Mouse (Mus musculus) neural tube, embryonic 13.5 days (tissue): ENCODE data around the gene Mgat5b. TPM values are rescaled to one million over a fixed set of nuclear protein-coding genes. Genes with fewer than 3 reads are reported as not detected.
A peak's percentile ranks its signal among the peaks of the same experiment; 100 is the strongest.
"Not testable (repeated sequence)": the region's sequence is repeated elsewhere in the genome, so short reads cannot be mapped to it uniquely, and the experiment has no call there.

Experiments
- ATAC-seq: fragments of 200-750 bp; cut with Nextera tagmentation; 2 replicates; pipeline ENCODE4 v1.8.0; 2017; ENCODE audit warnings: low read depth, mild to moderate bottlenecking, moderate TSS enrichment, moderate library complexity
- H3K27ac ChIP-seq: fragments of 300-500 bp; sonication (generic); replicated peaks from 2 replicates; pipeline ENCODE4 v1.5.1; 2015; ENCODE audit warnings: moderate library complexity, mild to moderate bottlenecking, inconsistent platforms
- H3K27me3 ChIP-seq: fragments of 300-500 bp; sonication (generic); 2 replicates; pipeline ENCODE4 v1.6.1; 2015; ENCODE audit warnings: mild to moderate bottlenecking, inconsistent platforms
- H3K36me3 ChIP-seq: fragments of 300-500 bp; sonication (generic); 2 replicates; pipeline ENCODE4 v1.6.1; 2015; ENCODE audit warnings: mild to moderate bottlenecking, inconsistent platforms
- H3K4me1 ChIP-seq: fragments of 300-500 bp; sonication (generic); replicated peaks from 2 replicates; pipeline ENCODE4 v1.6.1; 2015; ENCODE audit warnings: inconsistent platforms
- H3K4me2 ChIP-seq: fragments of 300-500 bp; sonication (generic); 2 replicates; pipeline ENCODE4 v1.6.1; 2015; ENCODE audit warnings: inconsistent platforms, mild to moderate bottlenecking, moderate library complexity
- H3K4me3 ChIP-seq: fragments of 300-500 bp; sonication (generic); 2 replicates; pipeline ENCODE4 v1.5.1; 2015; ENCODE audit warnings: mild to moderate bottlenecking, inconsistent platforms
- H3K9ac ChIP-seq: fragments of 300-500 bp; sonication (generic); 2 replicates; pipeline ENCODE4 v1.6.1; 2015; ENCODE audit warnings: moderate library complexity, mild to moderate bottlenecking, inconsistent platforms
- H3K9me3 ChIP-seq: fragments of 300-500 bp; sonication (generic); 2 replicates; pipeline ENCODE4 v1.6.1; 2016; ENCODE audit warnings: inconsistent platforms
- WGBS: fragments of 180-500 bp; shearing (Covaris S2); methylation state at CpG from one replicate; pipeline ENCODE4 v1.1.7; 2015; 5-methylcytosine and 5-hydroxymethylcytosine counted together
- polyA plus RNA-seq: library from polyadenylated mRNA; unstranded; fragments of >200 nt; fragmentation: Nextera tagmentation; extraction: Ambion mirVana; gene quantifications from 2 replicates; pipeline ENCODE4 v1.2.1, GENCODE M21; 2015

Gene Mgat5b
- polyA plus RNA-seq, 1 experiment from 2014 or later: 28.5 TPM

GRCm38 (mm10) chr11:116893532-116894442 is 24.9 kb upstream of the Mgat5b start:
- ATAC-seq: peak; percentile 47; the same call in 1 of the 2 replicates
- Histone ChIP-seq H3K4me3 (no peak overlapping the region), H3K4me1 (peaks cover 11% of the 10 kb centered on the region), H3K36me3 (no peaks in the 10 kb centered on the region), H3K9ac (no peak overlapping the region), H3K4me2 (no peak overlapping the region), H3K27ac (peak overlapping the region; percentile 6; the same call in 1 of the 2 replicates), H3K9me3 (no peaks in the 10 kb centered on the region), H3K27me3 (no peaks in the 10 kb centered on the region)
- WGBS: 53% methylated on average over 19 of the region's 19 CpGs

GRCm38 (mm10) chr11:116895402-116895801 is 23.3 kb upstream of the Mgat5b start:
- no peak for ATAC-seq
- H3K9me3 ChIP-seq: no peaks in the 10 kb centered on the region
- H3K9ac ChIP-seq: no peak overlapping the region
- no peak overlapping the region for H3K27ac ChIP-seq
- 56% methylated on average over 3 of the region's 3 CpGs for WGBS
- H3K4me1 ChIP-seq: peaks cover 11% of the 10 kb centered on the region
- no peak overlapping the region for H3K4me2 ChIP-seq
- no peak overlapping the region for H3K4me3 ChIP-seq
- no peaks in the 10 kb centered on the region for H3K36me3 ChIP-seq
- H3K27me3 ChIP-seq: 0 out of 2 replicates have a peak, but pooled peaks cover 2% of the 10 kb centered on the region

- no peak overlapping the region for H3K9ac ChIP-seq
- H3K4me1 ChIP-seq: no peaks in the 10 kb centered on the region
- no peak overlapping the region for H3K27ac ChIP-seq
- 91% methylated on average over 12 of the region's 12 CpGs for whole genome bisulfite sequencing
- H3K4me2 ChIP-seq: no peak overlapping the region
- H3K36me3 ChIP-seq: no peaks in the 10 kb centered on the region
- no peaks in the 10 kb centered on the region for H3K9me3 ChIP-seq
- H3K27me3 ChIP-seq: peaks cover 9% of the 10 kb centered on the region
- H3K4me3 ChIP-seq: no peak overlapping the region
- no peak for ATAC-seq
These were observed 19.4 kb upstream of the Mgat5b start for GRCm38 (mm10) chr11:116899247-116899646.

GRCm38 (mm10) chr11:116902588-116902987 is 16.1 kb upstream of the Mgat5b start:
- ATAC-seq, H3K36me3 ChIP-seq, H3K27ac ChIP-seq, H3K9ac ChIP-seq, H3K4me3 ChIP-seq, H3K9me3 ChIP-seq, H3K4me2 ChIP-seq: not testable (repeated sequence)
- WGBS: 86% methylated on average over 10 of the region's 10 CpGs
- peaks cover 14% of the 10 kb centered on the region for H3K4me1 ChIP-seq
- H3K27me3 ChIP-seq: peaks cover 34% of the 10 kb centered on the region

GRCm38 (mm10) chr11:116905741-116906456 is 12.8 kb upstream of the Mgat5b start:
- H3K4me2 ChIP-seq: peak overlapping the region; percentile 44
- H3K36me3 ChIP-seq: no peaks in the 10 kb centered on the region
- peaks cover 32% of the 10 kb centered on the region for H3K27me3 ChIP-seq
- peak overlapping the region; percentile 14; the same call in 1 of the 2 replicates for H3K4me3 ChIP-seq
- no peak overlapping the region for H3K27ac ChIP-seq
- 4% methylated on average over 23 of the region's 23 CpGs for WGBS
- peak overlapping the region; percentile 44; the same call in 1 of the 2 replicates for H3K9ac ChIP-seq
- no peak for ATAC-seq
- no peaks in the 10 kb centered on the region for H3K9me3 ChIP-seq
- peaks cover 14% of the 10 kb centered on the region for H3K4me1 ChIP-seq

- Histone ChIP-seq H3K27ac (peak overlapping the region; percentile 68), H3K4me3 (no peak overlapping the region), H3K4me2 (peak overlapping the region; percentile 20; the same call in 1 of the 2 replicates), H3K36me3 (no peaks in the 10 kb centered on the region), H3K9me3 (no peaks in the 10 kb centered on the region), H3K4me1 (peaks cover 40% of the 10 kb centered on the region), H3K27me3 (peaks cover 31% of the 10 kb centered on the region), H3K9ac (peak overlapping the region; percentile 50; the same call in 1 of the 2 replicates)
- peak; percentile 54 for ATAC-seq
- WGBS: 23% methylated on average over 16 of the region's 16 CpGs
These were observed 5.1 kb upstream of the Mgat5b start for GRCm38 (mm10) chr11:116913573-116913972.

- H3K4me3 ChIP-seq: no peak overlapping the region
- H3K27me3 ChIP-seq: peaks cover 31% of the 10 kb centered on the region
- H3K4me2 ChIP-seq: no peak overlapping the region
- 46% methylated on average over 5 of the region's 5 CpGs for WGBS
- peak overlapping the region; percentile 68 for H3K27ac ChIP-seq
- peaks cover 43% of the 10 kb centered on the region for H3K4me1 ChIP-seq
- no peaks in the 10 kb centered on the region for H3K9me3 ChIP-seq
- H3K9ac ChIP-seq: peak overlapping the region; percentile 50; the same call in 1 of the 2 replicates
- no peak for ATAC-seq
- H3K36me3 ChIP-seq: no peaks in the 10 kb centered on the region
These were observed 4.3 kb upstream of the Mgat5b start for GRCm38 (mm10) chr11:116914267-116914885.

GRCm38 (mm10) chr11:116915241-116915640 is 3.4 kb upstream of the Mgat5b start:
- no peaks in the 10 kb centered on the region for H3K36me3 ChIP-seq
- H3K9me3 ChIP-seq: no peaks in the 10 kb centered on the region
- H3K9ac ChIP-seq: no peak overlapping the region
- peaks cover 32% of the 10 kb centered on the region for H3K27me3 ChIP-seq
- ATAC-seq: no peak
- WGBS: 91% methylated on average over 3 of the region's 3 CpGs
- no peak overlapping the region for H3K27ac ChIP-seq
- peaks cover 50% of the 10 kb centered on the region for H3K4me1 ChIP-seq
- no peak overlapping the region for H3K4me2 ChIP-seq
- H3K4me3 ChIP-seq: no peak overlapping the region

GRCm38 (mm10) chr11:116917361-116917760 is 1.3 kb upstream of the Mgat5b start:
- Histone ChIP-seq H3K4me2 (no peak overlapping the region), H3K4me1 (peaks cover 72% of the 10 kb centered on the region), H3K36me3 (no peaks in the 10 kb centered on the region), H3K9ac (no peak overlapping the region), H3K4me3 (no peak overlapping the region), H3K27ac (0 out of 2 replicates have a peak overlapping the region, but pooled peaks have one; percentile 20), H3K27me3 (peaks cover 31% of the 10 kb centered on the region), H3K9me3 (no peaks in the 10 kb centered on the region)
- WGBS: 44% methylated on average over 7 of the region's 7 CpGs
- no peak for ATAC-seq

GRCm38 (mm10) chr11:116919186-116920020 is 740 bp downstream of the Mgat5b start:
- 2% methylated on average over 58 of the region's 58 CpGs for WGBS
- peak overlapping the region; percentile 78 for H3K4me2 ChIP-seq
- H3K27me3 ChIP-seq: peaks cover 31% of the 10 kb centered on the region
- peaks cover 13% of the 10 kb centered on the region for H3K36me3 ChIP-seq
- H3K9ac ChIP-seq: peak overlapping the region; percentile 100
- peak overlapping the region; percentile 79 for H3K4me3 ChIP-seq
- peak; percentile 47 for ATAC-seq
- H3K27ac ChIP-seq: peak overlapping the region; percentile 90
- no peaks in the 10 kb centered on the region for H3K9me3 ChIP-seq
- peaks cover 70% of the 10 kb centered on the region for H3K4me1 ChIP-seq

- Histone ChIP-seq H3K27ac (0 out of 2 replicates have a peak overlapping the region, but pooled peaks have one; percentile 15), H3K4me2 (peak overlapping the region; percentile 78), H3K27me3 (peaks cover 28% of the 10 kb centered on the region), H3K4me1 (peaks cover 80% of the 10 kb centered on the region), H3K9me3 (no peaks in the 10 kb centered on the region), H3K4me3 (peak overlapping the region; percentile 79), H3K36me3 (peaks cover 27% of the 10 kb centered on the region), H3K9ac (peak overlapping the region; percentile 100)
- ATAC-seq: no peak
- 8% methylated on average over 6 of the region's 6 CpGs for WGBS
These were observed 2.1 kb downstream of the Mgat5b start for GRCm38 (mm10) chr11:116920746-116921145.
